In genomic region chr11:97945738-97946289, GRCm38 (mm10) we compare ENCODE assay signal across 7 mouse cellular contexts. TPM values are rescaled to one million over a fixed set of nuclear protein-coding genes. Genes with fewer than 3 reads are reported as not detected.
DNase-seq lines count a peak whose midpoint lies in the region; ATAC-seq and TF ChIP-seq lines count a peak whose summit lies in the region.
"Not testable (repeated sequence)": the region's sequence is repeated elsewhere in the genome, so short reads cannot be mapped to it uniquely, and the experiment has no call there.

No protein-coding gene starts in this region.

- H3K4me3 ChIP-seq in left cerebral cortex, adult 2 months: not testable (repeated sequence)

- peak overlapping the region; percentile 50; the same call in 1 of the 2 replicates for H3K27ac ChIP-seq in left cerebral cortex, adult 2 months

- peak; percentile 77 for DNase-seq in A20 (ENCODE audit: low read depth, low spot score)
- not testable (repeated sequence) for DNase-seq in left cerebral cortex, adult 2 months (ENCODE audit: extremely low spot score in 1 of 2, low spot score in 2 of 2)
- peak; percentile 57 for DNase-seq in naive thymus-derived CD4-positive, alpha-beta T cell, adult 2 months (ENCODE audit: low read depth)

- not testable (repeated sequence) for TF ChIP-seq CTCF in left cerebral cortex, adult 2 months (IDR thresholded peaks at IDR 0.05)

- peak; percentile 79 for ATAC-seq in CD4-positive, CD25-positive, alpha-beta regulatory T cell, adult 4 months
- peak; percentile 78 for ATAC-seq in activated CD4-positive, CD25-positive, alpha-beta regulatory T cell, adult 4 months
- ATAC-seq in granulocyte monocyte progenitor cell, adult 5-6 weeks (replicated peaks; ENCODE audit: poor library complexity, severe bottlenecking): peak; percentile 78
- peak; percentile 27; the same call in 1 of the 2 replicates for ATAC-seq in megakaryocyte progenitor cell, adult 5-6 weeks (replicated peaks; ENCODE audit: poor library complexity)

- intact Hi-C loops in left cerebral cortex, adult 2 months (cut with DNase I): loop anchor here (2.0 kb wide), 1 partner anchor 25 kb away; no protein-coding TSS in a partner anchor

RNA-seq across cellular contexts. Expression of gene Plxdc1, which starts 40.4 kb away (rescaled TPM):
- 1 to 10 TPM; 1.8 to 3.7 TPM for polyA plus RNA-seq in CD4-positive, CD25-positive, alpha-beta regulatory T cell, adult 4 months (2017; shearing (Covaris generic))
- 1 to 10 TPM; 5.8 to 6.4 TPM for polyA plus RNA-seq in activated CD4-positive, CD25-positive, alpha-beta regulatory T cell, adult 4 months (2017; shearing (Covaris generic))
- total RNA-seq in granulocyte monocyte progenitor cell, adult 5-6 weeks (2014; fragmentation: Nextera tagmentation): 3.1 and 3.2 TPM in 2 replicates
- total RNA-seq in granulocyte monocyte progenitor cell, adult 5-6 weeks (2017): 1.6 and 3.9 TPM in 2 replicates
- 10 to 100 TPM; 35.2 to 37.1 TPM for total RNA-seq in left cerebral cortex, adult 2 months (2021)
- 2.3 and 3.0 TPM in 2 replicates for total RNA-seq in megakaryocyte progenitor cell, adult 5-6 weeks (2015)
- total RNA-seq in megakaryocyte progenitor cell, adult 5-6 weeks (2017): 0.92 and 1.0 TPM in 2 replicates

RNA-seq across cellular contexts. Expression of gene Arl5c, which starts 50.2 kb away (rescaled TPM):
- polyA plus RNA-seq in CD4-positive, CD25-positive, alpha-beta regulatory T cell, adult 4 months (2017; shearing (Covaris generic)): 100 to 1,000 TPM in 1 of 2 experiments, 10 to 100 TPM in 1; 89.8 to 124 TPM
- 10 to 100 TPM; 70.4 to 78.5 TPM for polyA plus RNA-seq in activated CD4-positive, CD25-positive, alpha-beta regulatory T cell, adult 4 months (2017; shearing (Covaris generic))
- total RNA-seq in granulocyte monocyte progenitor cell, adult 5-6 weeks (2014; fragmentation: Nextera tagmentation): 11.0 and 15.7 TPM in 2 replicates
- 2.9 and 6.1 TPM in 2 replicates for total RNA-seq in granulocyte monocyte progenitor cell, adult 5-6 weeks (2017)
- 1 to 10 TPM; 1.2 TPM for total RNA-seq in left cerebral cortex, adult 2 months (2021)
- 3.9 and 6.1 TPM in 2 replicates for total RNA-seq in megakaryocyte progenitor cell, adult 5-6 weeks (2015)
- total RNA-seq in megakaryocyte progenitor cell, adult 5-6 weeks (2017): 2.5 and 7.6 TPM in 2 replicates

Comparison
In these comparisons a context has a peak if more than half of its experiments do, and no peak if none do; other contexts are left out.
1. ATAC-seq: peak in every context shown above with its lines; median percentile 79 in CD4-positive, CD25-positive, alpha-beta regulatory T cell, adult 4 months; 78 in activated CD4-positive, CD25-positive, alpha-beta regulatory T cell, adult 4 months; 78 in granulocyte monocyte progenitor cell, adult 5-6 weeks; 27 in megakaryocyte progenitor cell, adult 5-6 weeks.
2. RNA of gene Plxdc1, which starts 40.4 kb away (total RNA-seq): 35.2 to 37.1 TPM in left cerebral cortex, adult 2 months; 1.6 to 3.9 TPM in granulocyte monocyte progenitor cell, adult 5-6 weeks and 0.92 to 3.0 TPM in megakaryocyte progenitor cell, adult 5-6 weeks; every median in the first group is over 4 times any median in the second.